Mouse (Mus musculus) limb, embryonic 12.5 days (tissue): ENCODE results near the gene Pprc1. TPM values are rescaled to one million over a fixed set of nuclear protein-coding genes. Genes with fewer than 3 reads are reported as not detected.
A peak's percentile ranks its signal among the peaks of the same experiment; 100 is the strongest.

Source experiments
- ATAC-seq: fragments of 200-750 bp; cut with Nextera tagmentation; 2 replicates; pipeline ENCODE4 v1.8.0; 2017; ENCODE audit warnings: low read depth, moderate TSS enrichment; ENCODE audit not compliant: insufficient number of reproducible peaks, insufficient read depth, low FRiP score, low TSS enrichment
- H3K27ac ChIP-seq: fragments of 300-500 bp; sonication (generic); 2 replicates; pipeline ENCODE4 v1.5.1; 2016; ENCODE audit warnings: mild to moderate bottlenecking, moderate library complexity
- H3K27me3 ChIP-seq: fragments of 300-500 bp; sonication (generic); 2 replicates; pipeline ENCODE4 v1.6.1; 2016; ENCODE audit warnings: mild to moderate bottlenecking, moderate library complexity
- H3K36me3 ChIP-seq: fragments of 300-500 bp; sonication (generic); 2 replicates; pipeline ENCODE4 v1.6.1; 2016; ENCODE audit warnings: mild to moderate bottlenecking, moderate library complexity
- H3K4me1 ChIP-seq: fragments of 300-500 bp; sonication (generic); replicated peaks from 2 replicates; pipeline ENCODE4 v1.6.1; 2016
- H3K4me2 ChIP-seq: fragments of 300-500 bp; sonication (generic); 2 replicates; pipeline ENCODE4 v1.6.1; 2016; ENCODE audit warnings: mild to moderate bottlenecking, moderate library complexity
- H3K4me3 ChIP-seq: fragments of 300-500 bp; sonication (generic); replicated peaks from 2 replicates; pipeline ENCODE4 v1.5.1; 2016; ENCODE audit warnings: mild to moderate bottlenecking
- H3K9ac ChIP-seq: fragments of 300-500 bp; sonication (generic); replicated peaks from 2 replicates; pipeline ENCODE4 v1.6.1; 2016; ENCODE audit warnings: mild to moderate bottlenecking, moderate library complexity
- H3K9me3 ChIP-seq: fragments of 300-500 bp; sonication (generic); 2 replicates; pipeline ENCODE4 v1.6.1; 2016; ENCODE audit warnings: mild to moderate bottlenecking, moderate library complexity
- WGBS: fragments of 180-500 bp; shearing (Covaris S2); methylation state at CpG from one replicate; pipeline ENCODE4 v1.1.7; 2016; 5-methylcytosine and 5-hydroxymethylcytosine counted together
- polyA plus RNA-seq: library from polyadenylated mRNA; unstranded; fragments of >200 nt; fragmentation: Nextera tagmentation; extraction: Ambion mirVana; gene quantifications from 2 replicates; pipeline ENCODE4 v1.2.1, GENCODE M21; 2016

Pprc1 gene
- polyA plus RNA-seq, 1 experiment from 2014 or later: 32.7 TPM

DNA sequence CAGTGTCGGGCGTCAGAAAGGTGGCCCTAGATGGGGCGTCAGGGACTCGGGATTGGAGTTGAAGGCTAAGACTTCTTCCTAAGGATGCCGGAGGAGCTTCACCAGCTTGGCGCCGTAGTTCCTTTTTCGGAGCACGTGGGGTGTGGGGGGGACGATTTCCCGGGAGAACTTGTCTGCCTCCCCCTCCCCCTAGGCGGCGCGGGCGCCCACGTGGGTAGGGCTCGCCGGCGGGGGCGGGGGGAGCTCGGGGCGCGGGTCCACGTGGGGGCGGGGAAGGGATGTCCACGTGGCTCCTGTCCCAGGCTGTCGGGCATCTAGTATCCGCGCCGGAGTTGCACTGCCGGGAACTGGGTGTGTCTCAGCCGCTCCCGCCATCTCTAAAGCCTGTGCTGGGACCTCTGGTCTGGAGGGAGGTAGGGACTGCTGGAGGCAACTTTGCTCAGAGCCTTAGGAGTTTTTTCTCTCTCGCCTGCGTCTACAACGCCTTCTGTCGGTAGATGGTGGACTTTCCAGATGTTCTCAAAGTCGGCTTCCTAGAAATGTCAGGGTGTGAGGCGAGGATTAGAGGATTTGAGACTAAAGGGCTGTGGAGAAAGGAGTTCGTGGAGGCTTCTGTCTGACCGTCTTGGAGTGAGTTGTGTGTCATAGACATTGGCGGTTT, 12.4 kb downstream of the Pprc1 start:
- no peaks in the 10 kb centered on the region for H3K27me3 ChIP-seq
- H3K4me2 ChIP-seq: peak overlapping the region; percentile 60
- under 1% methylated on average over 41 of the region's 42 CpGs for WGBS
- peak; percentile 50 for ATAC-seq
- H3K9ac ChIP-seq: peak overlapping the region; percentile 79
- peaks cover 6% of the 10 kb centered on the region for H3K4me1 ChIP-seq
- peak overlapping the region; percentile 83 for H3K4me3 ChIP-seq
- H3K9me3 ChIP-seq: no peaks in the 10 kb centered on the region
- peaks cover 9% of the 10 kb centered on the region for H3K36me3 ChIP-seq
- H3K27ac ChIP-seq: peak overlapping the region; percentile 93

DNA sequence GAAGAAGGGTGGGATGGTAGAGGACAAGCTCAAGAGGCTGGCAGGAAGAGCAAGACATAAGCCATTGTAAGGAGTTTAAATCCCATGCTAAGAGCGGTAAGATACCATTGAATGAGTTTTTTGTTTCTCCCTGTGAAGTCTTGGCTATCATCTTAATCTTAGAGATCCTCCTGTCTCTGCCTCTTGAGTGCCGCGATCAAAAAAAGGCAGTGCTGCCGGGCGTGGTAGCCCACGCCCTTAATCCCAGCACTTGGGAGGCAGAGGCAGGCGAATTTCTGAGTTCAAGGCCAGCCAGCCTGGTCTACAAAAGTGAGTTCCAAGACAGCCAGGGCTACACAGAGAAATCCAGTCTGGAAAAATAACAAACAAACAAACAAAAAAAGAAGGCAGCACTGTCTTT, 13.8 kb downstream of the Pprc1 start:
- Histone ChIP-seq H3K27ac (no peak overlapping the region), H3K4me3 (no peak overlapping the region), H3K36me3 (peaks cover 22% of the 10 kb centered on the region), H3K4me2 (peak overlapping the region; percentile 60; the same call in 1 of the 2 replicates), H3K9me3 (no peaks in the 10 kb centered on the region), H3K4me1 (peaks cover 6% of the 10 kb centered on the region), H3K9ac (no peak overlapping the region), H3K27me3 (no peaks in the 10 kb centered on the region)
- no peak for ATAC-seq
- WGBS: 94% methylated on average over 7 of the region's 7 CpGs

DNA sequence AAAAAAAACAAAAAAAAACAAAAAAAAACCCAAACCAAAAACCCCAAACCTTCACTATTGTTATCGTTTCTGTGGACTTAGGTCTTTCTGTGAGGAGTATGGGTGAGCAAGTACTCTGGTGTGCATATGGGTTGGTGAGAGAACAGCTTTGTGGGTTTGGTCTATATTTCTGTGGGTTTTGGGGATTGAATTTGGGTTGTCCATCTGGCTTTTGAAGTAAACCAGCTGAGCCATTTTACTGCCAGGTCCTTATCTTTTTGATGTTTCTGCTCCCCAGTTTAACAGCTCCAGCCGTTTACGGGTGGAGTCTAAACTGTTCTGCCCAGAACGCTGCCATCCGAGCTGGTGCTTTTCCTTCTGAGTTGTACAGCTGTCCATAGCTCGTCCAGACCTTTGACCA, 16.2 kb downstream of the Pprc1 start:
- no peak overlapping the region for H3K27ac ChIP-seq
- no peak for ATAC-seq
- H3K27me3 ChIP-seq: no peaks in the 10 kb centered on the region
- H3K4me2 ChIP-seq: no peak overlapping the region
- peaks cover 46% of the 10 kb centered on the region for H3K36me3 ChIP-seq
- no peak overlapping the region for H3K4me3 ChIP-seq
- no peak overlapping the region for H3K9ac ChIP-seq
- no peaks in the 10 kb centered on the region for H3K9me3 ChIP-seq
- H3K4me1 ChIP-seq: peaks cover 6% of the 10 kb centered on the region
- WGBS: 61% methylated on average over 6 of the region's 6 CpGs

DNA sequence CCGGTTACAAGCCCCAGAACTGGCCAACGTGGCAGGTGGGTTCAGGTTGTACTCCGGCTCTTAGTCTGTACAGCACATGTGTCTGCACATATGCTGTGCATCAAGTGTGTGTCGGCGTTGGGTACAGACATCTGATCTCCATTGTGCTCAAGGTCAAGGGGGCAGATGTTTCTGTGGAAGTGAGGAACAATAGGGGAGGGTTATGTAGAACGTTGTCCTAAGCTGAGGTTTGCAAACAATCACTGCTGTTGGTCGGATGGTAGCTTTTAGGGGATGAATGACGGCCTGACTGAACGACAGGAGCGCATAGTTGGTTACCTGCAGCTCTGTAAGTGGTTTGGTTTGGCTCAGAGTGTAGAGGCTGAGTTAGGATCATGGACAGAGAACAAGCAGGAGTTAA, 23.4 kb downstream of the Pprc1 start:
- peaks cover 95% of the 10 kb centered on the region for H3K36me3 ChIP-seq
- ATAC-seq: no peak
- WGBS: 74% methylated on average over 10 of the region's 10 CpGs

GRCm38 (mm10) chr19:46073285-46073684, 28.6 kb downstream of the Pprc1 start:
- Histone ChIP-seq H3K9ac (no peak overlapping the region), H3K4me1 (peaks cover 14% of the 10 kb centered on the region), H3K4me3 (no peak overlapping the region), H3K27me3 (no peaks in the 10 kb centered on the region), H3K4me2 (no peak overlapping the region), H3K36me3 (peaks cover 63% of the 10 kb centered on the region), H3K9me3 (no peaks in the 10 kb centered on the region), H3K27ac (no peak overlapping the region)
- ATAC-seq: no peak
- 89% methylated on average over 7 of the region's 7 CpGs for WGBS

More for the DNA sequence above, 23.4 kb downstream of the Pprc1 start:
- Histone ChIP-seq H3K27me3 (no peaks in the 10 kb centered on the region), H3K4me3 (no peak overlapping the region), H3K4me2 (no peak overlapping the region), H3K9me3 (no peaks in the 10 kb centered on the region), H3K4me1 (no peaks in the 10 kb centered on the region), H3K9ac (no peak overlapping the region), H3K27ac (no peak overlapping the region)

DNA sequence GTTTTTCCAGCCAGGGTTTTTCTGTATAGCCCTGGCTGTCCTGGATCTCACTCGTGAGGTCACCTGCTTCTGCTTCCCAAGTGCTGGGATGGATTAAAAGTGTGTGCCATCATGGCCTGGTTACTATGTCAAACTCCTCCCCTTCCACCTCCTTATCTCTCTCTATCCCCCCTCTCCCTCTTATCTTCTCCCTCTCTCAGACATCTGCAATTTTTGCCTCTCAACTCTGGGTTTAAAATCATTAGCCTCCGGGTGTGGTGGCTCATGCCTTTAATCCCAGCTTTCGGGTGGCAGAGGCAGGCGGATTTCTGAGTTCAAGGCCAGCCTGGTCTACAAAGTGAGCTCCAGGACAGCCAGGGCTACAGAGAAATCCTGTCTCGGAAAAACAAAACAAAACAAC, 29.6 kb downstream of the Pprc1 start:
- Histone ChIP-seq H3K4me3 (no peak overlapping the region), H3K9me3 (no peaks in the 10 kb centered on the region), H3K36me3 (peaks cover 65% of the 10 kb centered on the region), H3K4me2 (no peak overlapping the region), H3K4me1 (peaks cover 14% of the 10 kb centered on the region), H3K27me3 (no peaks in the 10 kb centered on the region), H3K9ac (no peak overlapping the region), H3K27ac (no peak overlapping the region)
- 92% methylated on average over 5 of the region's 5 CpGs for WGBS
- ATAC-seq: no peak

DNA sequence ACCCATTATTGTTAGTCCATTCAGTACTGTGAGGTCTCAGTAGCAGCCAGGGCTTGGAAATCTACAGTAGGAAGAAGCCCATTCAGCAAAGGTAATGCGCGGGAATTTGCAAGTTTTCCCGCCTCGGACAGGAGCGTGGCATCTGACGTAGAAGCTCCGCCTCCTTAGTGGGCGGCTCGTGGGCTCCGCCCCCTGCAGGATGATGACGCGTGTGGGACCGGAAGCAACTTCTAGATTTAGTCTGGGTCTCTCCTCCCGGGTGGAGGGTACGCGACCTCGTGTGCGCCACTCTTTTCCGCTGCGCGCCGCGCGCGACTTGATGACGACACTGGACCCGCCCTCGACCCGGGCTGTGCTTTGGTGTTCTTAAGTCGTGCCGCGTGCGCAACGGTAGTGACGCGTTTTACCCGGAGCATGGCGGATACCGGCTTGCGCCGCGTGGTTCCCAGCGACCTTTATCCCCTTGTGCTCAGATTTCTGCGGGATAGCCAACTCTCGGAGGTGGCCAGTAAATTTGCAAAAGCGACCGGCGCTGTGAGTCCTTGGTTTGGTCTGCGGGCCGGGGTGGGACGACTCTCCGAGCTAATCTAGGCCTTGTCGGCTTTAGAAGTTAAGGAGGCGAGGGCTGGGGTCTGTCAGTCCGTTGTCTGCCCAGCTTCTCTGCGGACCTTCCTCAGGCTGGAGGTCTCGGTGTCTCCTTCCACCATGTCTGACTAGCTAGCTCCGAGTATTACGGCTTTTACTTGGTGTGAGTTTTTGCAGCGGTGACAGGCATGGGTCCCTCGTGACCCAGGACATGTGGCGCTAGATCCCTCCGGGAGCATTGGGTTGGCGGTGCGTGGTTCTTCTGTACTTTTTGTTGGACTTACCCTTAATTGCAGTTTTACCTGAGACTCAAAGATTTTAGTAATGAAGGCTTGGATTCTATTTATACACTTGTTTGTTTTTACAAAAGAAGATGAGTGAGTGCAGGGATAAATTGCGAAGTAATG, 31.2 kb downstream of the Pprc1 start, which contains the start of gene Nolc1:
Nolc1 (plus strand) TSS at position 248 of the 992 bp plus-strand sequence.
- Histone ChIP-seq H3K9ac (peak within 1 kb of the TSS; percentile 75), H3K36me3 (peaks cover 68% of the 10 kb centered on the region), H3K27me3 (no peaks in the 10 kb centered on the region), H3K27ac (peak within 1 kb of the TSS; percentile 78), H3K4me1 (peaks cover 14% of the 10 kb centered on the region), H3K4me3 (peak within 1 kb of the TSS; percentile 83), H3K4me2 (peak within 1 kb of the TSS; percentile 85), H3K9me3 (no peaks in the 10 kb centered on the region)
- peak; percentile 95 for ATAC-seq
- WGBS: under 1% methylated on average over 66 of the region's 66 CpGs

DNA sequence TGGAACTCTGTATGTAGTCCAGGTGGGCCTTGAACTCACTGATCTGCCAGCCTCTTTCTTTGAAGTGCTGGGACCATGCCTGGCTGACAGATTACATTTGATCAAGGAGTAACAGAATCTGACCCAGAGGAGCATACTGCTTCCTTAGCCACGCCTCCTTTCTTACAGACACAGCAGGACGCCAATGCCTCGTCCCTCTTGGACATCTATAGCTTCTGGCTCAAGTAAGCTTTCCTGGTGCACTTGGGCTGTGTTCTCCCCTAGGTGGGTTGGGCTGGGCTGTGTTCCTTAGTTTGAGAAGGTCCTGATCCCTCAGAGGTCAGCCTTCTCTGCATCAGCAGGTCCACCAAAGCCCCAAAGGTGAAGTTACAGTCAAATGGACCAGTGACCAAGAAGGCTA, 33.8 kb downstream of the Pprc1 start:
- Histone ChIP-seq H3K4me1 (peaks cover 14% of the 10 kb centered on the region), H3K4me2 (no peak overlapping the region), H3K27ac (no peak overlapping the region), H3K9ac (no peak overlapping the region), H3K9me3 (no peaks in the 10 kb centered on the region), H3K36me3 (peaks cover 68% of the 10 kb centered on the region), H3K4me3 (no peak overlapping the region), H3K27me3 (no peaks in the 10 kb centered on the region)
- 62% methylated on average over 3 of the region's 3 CpGs for WGBS
- no peak for ATAC-seq

DNA sequence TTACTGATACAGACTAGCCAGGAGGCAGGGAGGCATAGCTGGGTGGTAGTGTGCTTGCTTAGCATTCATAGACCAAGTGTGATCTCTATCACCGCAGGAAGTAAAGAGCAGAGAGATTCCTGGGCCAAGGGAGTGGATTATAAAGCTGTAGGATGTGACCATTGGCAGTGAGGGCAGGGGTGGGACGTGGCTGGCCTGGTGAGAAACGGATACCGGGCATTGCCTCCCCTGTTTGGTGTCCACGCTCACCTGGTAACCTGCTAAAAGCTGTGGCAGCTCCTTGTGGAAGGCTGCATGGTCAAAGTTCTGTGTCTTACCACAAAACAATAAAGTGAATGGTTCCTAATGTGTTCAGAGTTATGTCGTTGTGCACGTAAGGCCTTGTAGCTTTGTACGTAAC, 40.5 kb downstream of the Pprc1 start:
- 96% methylated on average over 8 of the region's 8 CpGs for WGBS
- peaks cover 57% of the 10 kb centered on the region for H3K36me3 ChIP-seq
- no peaks in the 10 kb centered on the region for H3K9me3 ChIP-seq
- no peak for ATAC-seq
- no peak overlapping the region for H3K9ac ChIP-seq
- H3K27ac ChIP-seq: no peak overlapping the region
- H3K27me3 ChIP-seq: no peaks in the 10 kb centered on the region
- no peak overlapping the region for H3K4me2 ChIP-seq
- H3K4me3 ChIP-seq: no peak overlapping the region
- no peaks in the 10 kb centered on the region for H3K4me1 ChIP-seq

DNA sequence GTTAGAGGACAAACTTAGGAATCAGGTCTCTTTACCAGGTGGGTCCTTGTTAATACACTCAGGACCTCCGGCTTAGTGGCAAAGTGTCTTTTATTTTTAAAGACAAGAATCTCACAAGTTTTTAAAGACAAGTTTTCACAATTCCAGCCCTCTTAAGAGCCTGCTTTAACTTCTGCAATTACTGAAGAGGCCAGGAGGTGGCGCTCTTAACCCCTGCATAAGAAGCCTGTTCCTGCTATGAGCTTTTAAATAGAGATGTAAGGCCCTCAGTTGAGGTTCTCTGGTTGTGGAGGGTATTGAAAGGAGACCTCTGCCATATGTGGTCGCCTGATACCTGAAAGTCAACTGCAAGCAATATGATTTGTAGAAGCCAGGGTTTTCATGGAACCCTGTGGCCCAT, 41.7 kb downstream of the Pprc1 start:
- Histone ChIP-seq H3K4me1 (no peaks in the 10 kb centered on the region), H3K4me2 (no peak overlapping the region), H3K36me3 (peaks cover 46% of the 10 kb centered on the region), H3K4me3 (no peak overlapping the region), H3K9ac (no peak overlapping the region), H3K27me3 (no peaks in the 10 kb centered on the region), H3K27ac (no peak overlapping the region), H3K9me3 (no peaks in the 10 kb centered on the region)
- ATAC-seq: no peak
- WGBS: 60% methylated on average over 3 of the region's 3 CpGs

DNA sequence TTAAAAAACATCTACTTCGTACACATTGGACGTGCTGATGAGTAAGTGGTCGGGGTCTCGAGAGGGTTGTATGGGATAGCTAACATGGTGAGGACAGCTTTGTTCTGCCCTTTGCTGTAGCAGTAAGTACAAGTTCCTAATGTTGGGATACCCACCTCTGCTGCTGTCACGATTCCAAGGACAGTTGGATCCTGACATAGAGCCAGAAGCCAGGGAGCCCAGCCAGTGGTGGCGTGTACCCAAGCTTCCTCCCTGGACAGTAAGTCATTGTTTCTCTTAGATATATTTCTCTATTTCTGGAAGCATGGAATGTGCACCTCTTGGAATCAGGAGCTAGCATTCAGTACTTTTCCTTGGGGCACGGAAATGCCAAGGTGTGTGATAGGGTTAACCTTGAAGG, 43.2 kb downstream of the Pprc1 start:
- no peak overlapping the region for H3K27ac ChIP-seq
- no peaks in the 10 kb centered on the region for H3K9me3 ChIP-seq
- no peak overlapping the region for H3K9ac ChIP-seq
- H3K4me3 ChIP-seq: no peak overlapping the region
- H3K36me3 ChIP-seq: peaks cover 31% of the 10 kb centered on the region
- H3K4me2 ChIP-seq: no peak overlapping the region
- H3K27me3 ChIP-seq: no peaks in the 10 kb centered on the region
- whole genome bisulfite sequencing: 86% methylated on average over 7 of the region's 7 CpGs
- ATAC-seq: no peak
- no peaks in the 10 kb centered on the region for H3K4me1 ChIP-seq
